Mouse (Mus musculus) adrenal gland, postnatal 10 days (tissue): Measurements from ENCODE around the gene Itpkb. TPM values are rescaled to one million over a fixed set of nuclear protein-coding genes. Genes with fewer than 3 reads are reported as not detected.
A peak's percentile ranks its signal among the peaks of the same experiment; 100 is the strongest.

Source experiments
- DNase-seq: peaks from one replicate; pipeline ENCODE4 v3.0.0; 2021; ENCODE audit warnings: mixed read lengths
- total RNA-seq, 2 experiments: library from RNA; stranded (reverse); gene quantifications; 2 replicates each; pipeline ENCODE4 v1.2.3; 2021

Gene Itpkb
- total RNA-seq, 2 experiments from 2014 or later: 59.2 to 73.0 TPM

- peak; percentile 5 for DNase-seq
Observed at GRCm38 (mm10) chr1:180462396-180462795, 132.1 kb downstream of the Itpkb start.

GRCm38 (mm10) chr1:180462983-180463475, 132.7 kb downstream of the Itpkb start:
- no peak for DNase-seq

GRCm38 (mm10) chr1:180464357-180464756, 134.1 kb downstream of the Itpkb start:
- DNase-seq: no peak

- DNase-seq: no peak
Observed at GRCm38 (mm10) chr1:180465620-180466019, 135.3 kb downstream of the Itpkb start.

- no peak for DNase-seq
Observed at GRCm38 (mm10) chr1:180468004-180468403, 137.7 kb downstream of the Itpkb start.

- DNase-seq: peak; percentile 35
Observed at GRCm38 (mm10) chr1:180473566-180473965, 143.3 kb downstream of the Itpkb start.

Other genes with a start within 250 kb of the Itpkb start
- 1,000 to 10,000 TPM; 1,138 to 1,532 TPM for gene Coq8a, start 130.9 kb upstream of the Itpkb start, total RNA-seq
- 10 to 100 TPM; 25.4 to 26.7 TPM for gene Psen2, start 67.0 kb upstream of the Itpkb start, total RNA-seq
- 1 to 10 TPM; 1.1 to 1.5 TPM for gene Stum, start 153.0 kb downstream of the Itpkb start, total RNA-seq
- gene Parp1, start 238.4 kb downstream of the Itpkb start, total RNA-seq: 100 to 1,000 TPM in 1 of 2 experiments, 10 to 100 TPM in 1; 77.7 to 101 TPM